Mouse (Mus musculus) right cerebral cortex, postnatal 10 days (tissue): ENCODE measurements at regions not wholly inside any gene's neighbourhood (a gene's known extent, or its start where the extent isn't known, plus 50 kb on each side); places are given as distances from the start of the nearest gene placed in this dataset.
A peak's percentile ranks its signal among the peaks of the same experiment; 100 is the strongest.

Source experiments
- DNase-seq, 2 experiments: peaks; one replicate each; pipeline ENCODE4 v3.0.0; 2021; ENCODE audit warnings: low spot score in 2 of 2

DNA sequence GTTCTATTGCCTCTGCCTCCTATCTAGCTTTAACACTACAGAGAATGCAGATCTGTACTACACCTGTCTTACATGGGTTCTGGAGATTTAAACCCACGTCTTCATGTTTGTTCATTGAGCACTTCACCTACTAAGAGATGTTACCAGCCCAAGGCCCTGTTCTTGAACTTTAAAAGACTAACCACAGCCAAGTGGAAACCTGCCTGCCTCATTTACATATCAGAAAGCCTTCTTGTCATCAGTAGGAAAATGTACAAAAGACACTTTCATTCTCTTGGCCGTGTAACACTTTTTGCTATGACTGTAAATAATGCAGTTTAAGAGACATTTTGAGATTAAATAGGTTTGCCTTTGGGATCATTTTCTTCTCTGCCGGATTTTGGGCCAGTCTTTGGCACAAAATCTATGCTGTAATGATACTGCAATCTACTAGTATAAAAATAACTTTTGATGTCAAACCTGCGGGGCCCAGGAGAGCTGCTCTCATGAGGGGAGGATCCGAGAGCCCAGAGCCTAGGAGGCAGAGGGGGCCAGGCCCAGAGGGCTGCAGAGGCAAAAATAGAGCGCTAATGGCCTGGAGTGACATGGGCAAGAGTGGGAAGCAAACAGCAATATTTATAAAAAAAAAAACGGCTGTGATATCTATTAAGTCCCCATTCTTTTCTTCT lies 318.4 kb upstream of the Myo3a start:
- no peak for DNase-seq

DNA sequence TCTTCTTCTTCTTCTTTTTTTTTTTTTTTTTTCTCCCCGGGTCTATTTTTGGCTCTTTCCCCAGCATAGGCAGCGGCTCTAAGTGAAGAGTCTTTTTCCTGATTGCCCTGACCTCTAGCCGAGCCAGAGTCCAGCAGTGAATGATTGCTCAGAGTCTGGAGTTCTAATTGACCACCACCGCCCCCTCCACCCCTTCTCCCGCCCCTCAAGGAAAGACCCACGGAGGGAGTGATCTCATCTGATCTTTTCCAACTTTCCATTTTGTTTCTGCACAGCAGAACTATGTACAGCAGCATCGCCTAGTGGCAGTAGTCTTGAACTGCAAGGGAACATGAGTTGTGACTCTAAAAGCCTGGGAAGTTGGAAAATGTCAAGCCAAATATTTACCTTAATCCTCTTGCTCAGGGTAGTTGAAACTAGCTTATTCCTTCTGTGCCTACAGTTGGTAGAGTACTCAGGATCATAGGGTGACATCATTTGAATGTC lies 317.8 kb upstream of the Myo3a start:
- DNase-seq = peak; percentile 79 to 90

DNA sequence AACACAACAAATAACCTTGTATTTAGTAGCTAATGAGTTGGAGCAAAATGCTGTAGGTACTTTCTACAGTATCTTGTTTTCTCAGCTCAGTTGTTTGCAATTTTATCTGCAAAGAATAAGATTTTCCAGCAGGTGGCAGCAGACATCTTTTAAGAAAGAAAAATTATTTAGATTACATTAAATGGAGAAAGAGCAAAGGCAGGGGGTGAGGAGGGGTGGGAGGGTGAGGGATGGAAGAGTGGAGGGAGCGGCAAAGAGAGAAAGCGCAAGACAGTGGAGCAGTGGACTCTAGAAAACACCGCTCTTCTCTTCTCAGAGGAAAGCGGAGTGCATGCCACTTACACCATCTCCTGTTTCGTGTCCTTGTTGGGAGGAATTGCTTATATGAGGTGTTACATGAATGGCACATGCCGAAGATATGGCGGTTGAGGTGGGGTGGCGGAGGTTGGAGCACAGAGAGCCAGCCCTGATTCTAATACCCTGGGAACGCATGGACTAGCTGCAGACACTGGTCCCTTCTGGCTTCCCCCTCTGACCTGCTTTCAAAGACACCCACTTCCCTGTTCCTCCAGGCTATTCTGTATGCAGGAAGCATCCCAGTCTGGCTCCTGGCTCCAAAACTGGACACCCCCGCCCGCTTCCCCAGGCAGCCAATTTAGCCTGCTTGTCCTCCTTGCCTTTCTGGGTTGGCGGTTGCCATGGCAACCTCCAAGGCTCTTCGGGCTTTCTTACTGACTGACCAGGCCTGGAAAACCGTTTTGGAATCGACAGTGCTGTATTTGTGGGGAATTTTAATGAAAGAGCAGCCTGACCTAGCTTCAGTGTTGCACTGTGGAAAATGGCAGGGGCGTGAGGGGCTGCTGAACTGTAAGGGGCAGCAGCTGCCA lies 309.3 kb upstream of the Myo3a start:
- DNase-seq = peak; percentile 96 to 97

DNA sequence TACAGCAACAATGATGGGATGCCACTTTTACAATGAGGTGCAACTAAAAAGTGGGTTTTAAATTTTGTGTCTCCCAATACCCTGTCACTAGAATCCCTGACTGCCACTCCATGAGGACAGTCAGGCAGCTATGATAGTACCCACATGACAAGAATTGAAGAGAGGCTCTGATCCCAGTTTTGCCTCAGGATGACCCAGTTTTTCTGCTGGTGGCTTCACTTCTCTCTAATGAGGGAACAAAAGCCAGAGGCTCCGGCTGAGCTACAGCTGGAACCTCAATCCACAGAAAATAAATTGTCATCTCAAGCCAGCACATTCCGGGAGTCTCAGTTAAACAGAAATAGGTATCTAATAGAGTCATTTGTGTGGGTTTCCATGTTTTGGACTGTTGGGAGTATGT lies 308.2 kb upstream of the Myo3a start:
- no peak for DNase-seq

DNA sequence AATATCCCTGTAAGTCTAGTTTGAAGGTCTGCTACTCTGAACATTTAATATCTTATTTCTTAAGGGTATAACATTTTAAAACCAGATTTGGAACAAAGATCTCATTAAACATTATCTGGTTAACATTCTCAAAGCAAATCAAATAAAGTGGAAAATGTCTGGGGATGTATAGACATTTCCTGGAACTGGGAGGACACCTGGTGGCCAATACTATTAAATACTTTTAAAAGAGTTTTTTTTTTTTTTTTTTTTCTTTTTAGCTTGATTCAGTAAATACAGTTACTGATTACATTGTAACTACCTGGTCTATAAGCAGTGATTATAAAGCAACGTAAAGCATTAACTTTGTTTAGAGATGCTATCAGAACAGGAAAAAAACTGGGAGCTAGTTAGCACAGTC lies 299.6 kb upstream of the Myo3a start:
- no peak for DNase-seq

DNA sequence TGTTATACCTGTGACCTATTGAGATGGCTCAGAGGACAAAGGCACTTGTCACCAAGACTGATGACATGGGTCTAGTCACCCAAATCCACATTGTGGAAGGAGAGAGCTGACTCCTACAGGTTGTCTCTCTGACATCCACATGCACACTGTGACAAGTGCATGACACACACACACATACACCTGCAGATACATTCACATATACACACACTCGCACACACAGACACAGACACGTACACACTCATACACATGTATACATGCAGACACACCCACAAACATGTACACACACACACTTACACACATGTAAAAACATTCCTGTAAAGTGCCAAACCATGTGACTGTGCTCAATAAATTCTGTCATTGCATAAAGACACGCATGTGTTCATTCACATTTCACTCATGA lies 287.3 kb upstream of the Myo3a start:
- no peak for DNase-seq

DNA sequence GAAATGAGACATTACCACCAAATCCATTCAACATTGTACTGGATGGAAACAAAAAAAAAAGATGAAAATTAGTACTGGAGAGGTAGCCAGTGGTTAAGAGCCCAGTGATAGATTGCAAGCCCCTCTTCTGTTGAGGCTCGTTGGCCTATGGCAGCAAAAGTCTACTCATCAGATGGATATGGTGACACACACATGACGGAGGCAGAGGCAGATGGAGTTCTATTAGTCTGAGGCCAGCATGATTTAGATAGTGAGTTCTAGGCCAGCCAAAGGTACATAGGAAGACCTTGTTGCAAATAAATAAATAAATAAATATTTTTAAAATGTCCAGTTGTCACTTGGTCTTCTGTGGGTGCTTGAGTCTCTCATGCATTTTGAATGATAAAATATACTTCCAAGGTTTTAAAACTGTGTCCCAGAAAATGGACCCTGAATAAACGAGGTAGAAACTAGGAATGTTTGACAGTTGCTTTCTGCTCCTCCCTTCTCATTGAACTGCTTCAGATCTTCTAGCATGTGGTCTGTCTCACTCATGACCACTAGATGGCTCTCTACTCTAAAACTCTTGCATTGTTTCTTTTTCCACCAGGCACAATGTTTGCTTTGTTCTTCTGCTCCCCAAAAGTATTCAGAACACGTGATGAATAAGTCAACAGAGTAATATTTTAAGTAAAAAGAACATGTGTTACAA lies 286.4 kb upstream of the Myo3a start:
- peak; percentile 49 to 60 for DNase-seq

DNA sequence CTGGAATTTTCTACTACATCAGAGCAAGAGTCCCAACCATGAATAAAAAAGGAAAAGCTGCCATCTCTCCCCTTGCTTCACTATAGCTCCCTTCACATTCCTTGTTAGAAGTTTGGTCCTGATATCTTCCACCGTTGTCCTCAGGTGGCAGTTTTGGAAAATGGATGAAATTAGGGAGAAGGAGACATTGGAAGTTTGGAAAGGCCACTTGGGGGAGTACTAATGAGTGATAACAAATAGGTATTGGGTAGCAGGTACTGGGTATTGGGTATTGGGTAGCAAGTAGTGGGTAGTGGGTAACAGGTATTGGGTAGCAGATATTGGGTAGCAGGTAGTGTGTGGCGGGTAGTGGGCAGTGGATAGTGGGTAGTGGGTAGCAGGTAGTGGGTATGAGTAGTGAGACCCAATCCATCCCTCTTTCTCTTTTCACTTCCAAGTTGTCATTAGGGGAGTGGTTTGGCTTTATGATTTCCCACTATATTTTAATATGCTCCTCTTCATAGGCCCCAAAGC lies 285.8 kb upstream of the Myo3a start:
- no peak for DNase-seq

DNA sequence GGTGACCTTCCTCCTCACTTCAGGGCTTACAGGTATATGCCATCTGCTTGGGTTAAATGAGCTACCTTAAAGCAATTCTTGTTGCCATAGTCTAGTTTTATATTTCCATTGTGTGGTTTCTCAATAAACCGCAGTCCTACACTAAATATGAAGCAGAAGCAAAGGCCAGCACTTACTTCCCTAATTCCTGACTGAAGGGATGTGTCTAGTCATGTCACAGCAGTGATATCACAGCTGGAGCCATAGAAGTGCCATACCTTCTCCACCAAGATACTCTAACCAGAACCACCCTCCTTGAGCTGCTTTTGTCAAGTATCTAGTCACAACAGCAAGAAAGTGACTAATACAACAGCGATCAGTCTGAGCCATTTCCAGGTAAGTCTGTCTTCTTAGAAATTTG lies 283.6 kb upstream of the Myo3a start:
- DNase-seq = no peak

DNA sequence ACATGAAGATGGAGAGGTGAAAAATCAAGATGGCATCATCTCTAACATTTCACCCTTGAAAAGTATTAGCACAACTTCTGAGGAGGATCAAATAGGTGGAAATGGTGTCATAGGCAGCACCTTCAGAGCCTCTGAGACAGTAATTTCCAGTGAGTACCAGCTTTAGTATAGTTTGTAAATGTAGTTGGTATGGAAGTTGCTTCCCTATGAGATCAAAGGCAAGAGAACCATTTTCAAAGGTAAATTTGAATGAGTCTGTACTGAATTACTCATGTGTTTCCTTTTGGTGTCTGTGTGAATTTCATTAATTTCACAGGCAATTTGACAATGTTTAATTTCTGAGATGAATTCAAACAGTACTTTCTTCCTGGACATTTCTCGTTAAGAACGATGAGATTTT lies 280.8 kb upstream of the Myo3a start:
- no peak for DNase-seq

DNA sequence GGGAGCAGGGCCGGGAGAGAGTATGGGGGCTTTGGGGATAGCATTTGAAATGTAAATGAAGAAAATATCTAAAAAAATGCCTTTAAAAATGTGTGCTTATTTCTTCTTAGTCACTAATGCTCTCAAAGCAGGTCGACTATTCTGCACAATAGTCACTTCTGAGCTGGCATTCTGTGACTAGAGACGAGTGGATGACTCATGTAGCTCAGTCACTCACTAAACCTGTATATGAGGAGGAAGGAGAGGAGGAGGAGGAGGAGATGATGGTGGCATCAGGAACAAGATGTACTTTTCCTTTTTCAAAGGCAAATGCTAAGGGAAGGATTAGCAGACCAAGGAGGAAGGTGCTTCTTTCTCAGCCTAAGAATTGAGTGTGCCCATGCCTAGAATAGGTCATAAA lies 276.0 kb upstream of the Myo3a start:
- no peak for DNase-seq

DNA sequence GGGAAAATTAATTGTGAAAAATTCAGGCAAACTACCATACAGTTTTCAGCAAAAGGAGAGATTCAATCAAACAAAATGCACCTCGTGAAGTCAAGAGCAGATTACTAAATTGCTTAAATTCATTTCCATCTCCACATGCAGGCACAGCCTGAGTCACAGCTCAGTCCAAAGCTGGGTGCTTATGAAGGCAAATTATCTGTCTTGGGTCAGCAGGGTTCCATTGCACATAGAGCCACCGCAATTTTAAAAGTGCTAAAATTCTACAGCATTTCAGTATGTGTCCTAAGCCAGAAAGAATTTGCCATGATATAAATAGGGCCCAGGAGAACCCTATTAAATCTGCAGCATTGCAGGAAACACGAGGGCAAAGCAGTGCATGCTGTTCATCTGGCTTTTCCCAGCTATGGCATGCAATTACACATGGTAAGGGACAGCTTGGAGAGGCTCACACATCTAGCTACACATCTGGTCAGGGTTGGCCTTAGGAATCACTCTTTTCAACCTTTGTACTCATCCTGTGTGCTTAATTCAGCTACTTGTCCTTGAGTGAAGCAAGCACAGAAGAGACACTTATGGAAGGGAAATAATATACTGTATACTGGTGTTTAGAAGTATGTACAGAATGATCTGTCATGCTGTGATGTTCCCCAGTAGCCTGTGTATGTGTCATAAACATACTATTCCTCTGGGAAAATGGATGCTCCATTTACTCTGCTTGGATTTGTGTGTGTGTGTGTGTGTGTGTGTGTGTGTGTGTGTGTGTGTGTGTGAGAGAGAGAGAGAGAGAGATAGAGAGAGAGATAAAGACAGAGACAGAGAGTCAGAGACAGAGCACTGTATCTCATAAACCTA lies 271.0 kb upstream of the Myo3a start:
- DNase-seq = no peak

DNA sequence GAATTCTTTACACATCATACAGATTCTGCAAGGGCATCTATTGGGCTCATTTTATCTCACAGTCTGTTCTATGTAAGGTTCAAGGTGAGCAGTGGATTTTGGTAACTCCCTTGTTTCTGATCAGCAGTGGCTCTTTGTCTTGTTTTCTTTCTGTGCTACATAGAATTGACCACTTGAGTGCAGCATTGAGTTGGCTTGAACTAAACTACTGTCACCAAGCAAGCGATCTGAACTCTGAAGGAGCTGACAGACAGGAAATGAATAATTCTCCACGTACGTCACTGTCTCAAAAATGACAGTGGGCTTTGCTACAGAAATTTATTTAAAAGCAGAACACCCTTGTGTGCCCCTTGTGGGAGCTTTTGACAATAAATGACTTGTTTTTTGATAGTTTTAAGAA lies 268.9 kb upstream of the Myo3a start:
- DNase-seq = peak; percentile 59 to 65

DNA sequence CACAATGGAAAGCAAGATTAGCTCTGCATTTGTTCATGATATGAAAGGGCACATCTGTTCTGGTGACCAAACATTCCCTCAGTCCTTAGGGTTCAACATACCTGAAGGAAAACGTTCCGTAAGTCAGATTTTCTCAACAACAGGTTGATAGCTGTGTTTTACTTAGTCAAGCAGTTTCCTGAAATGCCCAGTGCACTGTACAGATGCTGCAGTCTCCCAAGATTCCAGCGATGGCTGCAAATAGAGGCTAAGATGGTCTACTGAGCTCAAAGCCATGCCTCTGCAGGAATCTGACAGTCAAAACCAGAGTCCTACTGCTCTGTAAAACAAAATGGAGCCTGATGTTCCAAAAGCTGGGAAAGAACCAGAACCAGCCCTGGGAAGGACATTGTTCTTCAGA lies 268.5 kb upstream of the Myo3a start:
- DNase-seq = no peak

DNA sequence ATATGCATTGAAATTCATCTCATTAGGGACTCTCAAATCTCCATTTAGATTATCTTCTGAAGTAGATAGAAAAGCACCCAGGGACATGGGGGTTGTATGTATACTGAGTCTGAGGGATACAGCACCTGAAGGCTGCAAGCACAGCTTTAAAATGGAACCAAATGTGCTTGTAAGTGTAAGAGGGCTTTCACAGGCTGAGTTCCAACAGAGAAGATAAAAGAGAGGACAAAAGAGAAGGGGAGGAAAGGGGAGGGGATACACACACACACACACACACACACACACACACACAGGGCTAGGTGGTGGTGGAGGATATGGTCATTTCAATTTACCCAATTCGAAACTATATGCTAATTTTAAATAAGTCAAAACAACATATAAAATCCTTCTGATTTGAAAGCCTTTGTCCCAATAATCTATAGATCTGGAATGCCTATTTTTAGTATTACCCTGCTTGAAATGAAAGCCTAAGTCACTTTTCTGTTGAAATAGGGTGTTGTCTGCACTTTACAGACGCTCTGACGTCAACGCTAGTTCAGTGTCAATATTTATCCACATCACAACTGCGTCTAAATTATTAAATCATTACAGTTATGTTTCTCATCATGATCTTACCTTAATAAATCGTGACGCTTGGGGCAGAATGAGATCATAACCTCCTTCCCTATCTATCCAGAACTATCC lies 263.8 kb upstream of the Myo3a start:
- DNase-seq = no peak

DNA sequence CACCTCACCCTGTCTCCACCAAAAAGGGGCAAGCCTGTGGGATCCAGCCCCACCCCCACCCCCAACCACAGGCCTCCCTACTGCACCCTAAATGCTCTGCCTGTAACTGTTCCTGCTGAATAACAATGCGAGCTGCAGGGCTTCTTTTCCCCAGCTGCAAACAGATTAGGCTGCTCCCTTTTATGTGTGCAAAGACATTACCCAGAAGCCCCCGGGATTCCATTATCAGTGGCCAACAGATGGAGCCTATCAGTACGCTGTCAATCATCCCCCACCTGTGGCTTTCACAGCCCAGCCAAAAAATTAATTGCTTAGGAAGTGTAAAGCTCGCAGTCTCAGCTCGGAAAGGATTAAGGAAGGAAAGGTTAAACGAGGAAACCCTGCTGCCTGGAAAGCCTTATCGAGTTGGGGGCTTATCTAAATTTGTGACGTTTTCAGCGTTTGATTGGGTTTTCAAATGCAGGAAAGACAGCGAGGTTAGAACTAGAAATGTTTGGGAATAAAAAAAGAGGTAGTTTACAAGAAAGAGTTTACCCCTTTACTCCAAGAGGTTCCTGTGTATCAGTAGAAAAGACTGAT lies 263.2 kb upstream of the Myo3a start:
- peak; percentile 42 to 58 for DNase-seq

DNA sequence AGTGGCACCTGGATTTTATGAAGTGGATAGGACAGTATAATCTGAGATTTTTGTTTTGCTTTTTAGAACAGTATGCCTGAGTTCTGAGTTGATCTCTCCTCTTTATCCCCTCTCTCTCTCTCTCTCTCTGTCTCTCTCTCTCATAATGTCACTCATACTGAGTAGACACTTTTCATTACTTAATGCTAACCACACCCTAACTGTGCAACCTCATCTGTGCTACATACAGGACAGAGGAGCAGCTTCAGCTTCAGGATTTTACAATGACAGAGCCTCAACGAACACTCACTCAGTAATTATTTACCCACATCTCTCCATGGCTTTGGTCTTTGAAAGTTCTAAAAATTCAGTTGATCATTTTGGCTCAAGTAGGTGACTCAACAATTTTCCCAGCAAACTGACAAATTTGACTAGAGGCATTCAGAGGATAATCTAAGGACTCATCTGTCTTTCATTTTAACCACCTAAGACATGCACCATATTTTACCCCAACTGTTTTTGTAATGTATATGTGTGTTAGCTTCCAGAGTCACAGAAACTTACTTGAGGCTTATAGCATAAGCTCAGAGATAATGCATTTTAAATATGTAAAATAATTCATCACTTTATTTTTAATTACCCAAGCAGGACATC lies 256.4 kb upstream of the Myo3a start:
- DNase-seq = no peak

DNA sequence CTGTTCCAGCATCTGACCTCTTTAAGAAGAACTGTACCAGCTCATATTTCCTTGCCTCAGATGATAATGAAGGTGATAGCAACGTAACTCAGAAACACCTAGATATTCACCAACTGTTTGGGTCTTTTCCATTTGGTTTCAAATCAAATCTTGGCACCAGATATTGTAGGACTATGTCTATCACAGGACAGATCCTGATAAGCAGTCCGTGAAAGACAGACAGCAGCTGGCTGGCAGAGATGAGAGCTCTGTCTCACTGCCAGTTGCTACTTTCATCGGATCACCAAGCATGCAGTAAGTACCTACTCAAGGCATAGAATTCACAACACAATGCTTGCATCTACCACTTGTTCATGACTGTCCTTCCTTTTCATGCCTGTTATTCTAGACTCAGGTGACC lies 252.7 kb upstream of the Myo3a start:
- no peak for DNase-seq

DNA sequence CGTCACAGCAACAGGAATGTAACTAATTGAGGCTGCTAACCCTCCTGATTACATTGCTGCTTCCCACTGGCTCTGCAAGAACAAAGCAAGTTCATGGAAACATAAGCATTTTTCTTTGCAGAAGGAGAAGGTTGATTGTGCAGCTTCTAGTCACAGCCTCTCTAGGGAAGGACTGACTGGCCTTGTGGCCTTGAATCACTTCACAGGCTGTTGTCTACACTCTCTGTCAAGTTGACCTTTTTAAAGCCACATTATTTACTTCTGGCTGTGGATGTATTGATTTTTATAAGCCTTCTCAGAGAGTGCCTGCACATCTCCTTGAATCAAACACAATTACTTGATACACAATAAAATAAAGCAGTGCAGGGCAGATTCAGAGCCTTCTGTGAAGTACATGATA lies 251.8 kb upstream of the Myo3a start:
- no peak for DNase-seq

DNA sequence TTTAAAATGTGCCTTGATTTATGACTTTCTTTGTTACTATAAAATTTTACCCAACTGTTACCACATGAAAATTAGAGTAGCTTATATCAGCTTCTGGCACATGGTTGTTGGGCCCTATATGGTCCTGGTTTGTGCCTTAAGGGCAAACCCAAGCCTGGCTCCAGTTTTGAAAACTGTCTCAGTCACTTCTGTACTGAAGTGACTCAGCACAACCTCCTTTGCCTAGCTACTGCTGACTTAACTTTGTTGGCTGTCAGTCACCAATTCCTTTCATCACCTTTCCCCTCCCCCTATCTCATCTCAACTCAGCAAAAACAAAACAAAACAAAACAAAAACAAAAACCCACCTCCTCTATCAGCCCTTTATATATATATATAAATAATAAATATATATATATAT lies 251.0 kb upstream of the Myo3a start:
- DNase-seq = no peak
